Mouse (Mus musculus) CH12.LX (cell line): ENCODE measurements around the gene Tmem268.

ENCODE experiments used
- CTCF ChIP-seq, 2 experiments: IDR thresholded peaks in 1 of 2; conservative IDR thresholded peaks in 1 of 2; 2 replicates each; pipeline ENCODE4 v1.5.1; 2011 to 2012; ENCODE audit warnings: low read depth in 2 of 2, low read length in 2 of 2, improper control_type of control experiment in 1 of 2, inconsistent platforms in 1 of 2, mild to moderate bottlenecking in 1 of 2, moderate library complexity in 1 of 2
- E2F4 ChIP-seq: IDR thresholded peaks from 2 replicates; pipeline ENCODE4 v1.6.1; 2011; ENCODE audit warnings: low read depth, low read length, improper control_type of control experiment; ENCODE audit not compliant: insufficient replicate concordance
- GABPA ChIP-seq: IDR thresholded peaks from 2 replicates; pipeline ENCODE4 v1.6.1; 2012; ENCODE audit warnings: low read depth, low read length, improper control_type of control experiment, inconsistent platforms; ENCODE audit not compliant: insufficient replicate concordance
- POLR2A ChIP-seq: IDR thresholded peaks from 2 replicates; pipeline ENCODE4 v1.6.1; 2011; ENCODE audit warnings: low read depth, mild to moderate bottlenecking, improper control_type of control experiment, low read length
- RCOR1 ChIP-seq: conservative IDR thresholded peaks from 2 replicates; pipeline ENCODE4 v1.6.1; 2012; ENCODE audit warnings: low read depth, mild to moderate bottlenecking, inconsistent platforms, low read length, improper control_type of control experiment
- TCF12 ChIP-seq: IDR thresholded peaks from 2 replicates; pipeline ENCODE4 v1.6.1; 2014; ENCODE audit warnings: low read depth, mild to moderate bottlenecking, inconsistent platforms, low read length, improper control_type of control experiment

DNA sequence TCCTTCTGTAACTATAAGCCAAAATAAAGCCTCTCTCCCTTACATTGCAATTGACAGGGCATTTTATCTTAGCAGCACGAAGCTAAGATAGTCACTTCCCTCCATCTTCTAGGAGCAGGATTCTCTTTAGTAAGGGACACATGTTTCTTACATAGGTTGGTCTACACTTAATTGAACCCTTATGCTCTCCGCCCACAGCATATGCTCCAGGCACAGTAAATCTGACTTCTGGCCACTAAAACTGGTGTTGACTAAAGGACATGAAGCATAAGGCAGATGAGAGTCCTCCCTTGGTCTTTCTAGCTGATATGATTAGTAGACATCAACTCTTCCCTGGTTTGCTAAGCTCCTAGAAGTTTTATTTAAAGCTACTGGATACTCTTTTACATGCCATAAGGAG lies 45.7 kb upstream of the Tmem268 start:
- no peak for TF ChIP-seq CTCF (conservative IDR thresholded peaks at IDR 0.05 in 1 of 2, IDR thresholded peaks at IDR 0.05 in 1 of 2; ENCODE audit: low read depth in 2 of 2, low read length in 2 of 2)
- TF ChIP-seq GABPA, result no peak
- no peak for TF ChIP-seq TCF12
- TF ChIP-seq POLR2A, result no peak
- TF ChIP-seq RCOR1, result no peak
- no peak for TF ChIP-seq E2F4
